Comparison of ENCODE assay signal across 12 mouse cellular contexts in the genomic region with DNA sequence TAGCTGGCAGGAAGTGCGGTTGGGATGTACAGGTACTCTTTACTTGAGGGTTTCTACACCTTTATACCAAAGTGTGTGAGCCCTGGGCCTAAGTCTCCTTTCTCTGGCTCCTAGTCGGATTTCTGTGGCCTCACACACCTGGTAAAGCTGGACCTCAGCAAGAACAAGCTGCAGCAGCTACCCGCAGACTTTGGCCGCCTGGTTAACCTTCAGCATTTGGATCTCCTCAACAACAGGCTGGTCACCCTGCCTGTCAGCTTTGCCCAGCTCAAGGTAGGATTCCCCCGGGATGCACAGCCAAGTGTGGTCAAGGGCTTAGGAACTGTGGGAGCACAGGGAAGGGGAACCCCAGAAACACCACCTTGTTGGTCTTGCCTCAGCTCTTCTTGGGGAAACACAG.
"Had no signal": no experiment of that assay in that cellular context is flagged by ENCODE, and none has a peak within 500 bp of the region (broad histone marks: within the 10 kb centered on the region; RNA-seq: fewer than 3 reads in every experiment).

No protein-coding gene starts in this region.

- H3K4me2 ChIP-seq: hindbrain, embryonic 13.5 days; limb, embryonic 15.5 days; midbrain, embryonic 15.5 days; neural tube, embryonic 13.5 days; stomach, embryonic 15.5 days had no signal

- H3K9ac ChIP-seq: hindbrain, embryonic 13.5 days; limb, embryonic 15.5 days; liver, embryonic 14.5 days; midbrain, embryonic 15.5 days; neural tube, embryonic 13.5 days; stomach, embryonic 15.5 days had no signal

- DNase-seq: lung, adult 18-20 months; retina, postnatal 1 day; right cerebral cortex, postnatal 4 days; thymus, adult 2 months; thymus, postnatal 25 days had no signal

- H3K9me3 ChIP-seq: hindbrain, embryonic 13.5 days; limb, embryonic 15.5 days; midbrain, embryonic 15.5 days; neural tube, embryonic 13.5 days; stomach, embryonic 15.5 days had no signal

- H3K4me3 ChIP-seq: hindbrain, embryonic 13.5 days; limb, embryonic 15.5 days; midbrain, embryonic 15.5 days; neural tube, embryonic 13.5 days; stomach, embryonic 15.5 days had no signal

- H3K27ac ChIP-seq: hindbrain, embryonic 13.5 days; hindbrain, postnatal 0 days; limb, embryonic 15.5 days; liver, embryonic 14.5 days; midbrain, embryonic 15.5 days; neural tube, embryonic 13.5 days; stomach, embryonic 15.5 days had no signal

- H3K27me3 ChIP-seq: hindbrain, embryonic 13.5 days; limb, embryonic 15.5 days; midbrain, embryonic 15.5 days; neural tube, embryonic 13.5 days; stomach, embryonic 15.5 days had no signal

- ATAC-seq: hindbrain, postnatal 0 days; midbrain, embryonic 15.5 days had no signal
